Mouse (Mus musculus) cortical plate, adult 2 months (tissue): ENCODE results near the gene Olfr1274-ps.
"Not testable (repeated sequence)": the region's sequence is repeated elsewhere in the genome, so short reads cannot be mapped to it uniquely, and the experiment has no call there.

Experiments
- CTCF ChIP-seq: fragments of 200-500 bp; IDR thresholded peaks from 2 replicates; pipeline ENCODE4 v1.5.1; 2011; ENCODE audit warnings: mild to moderate bottlenecking, control low read depth, low read length; ENCODE audit not compliant: insufficient read depth; ENCODE audit errors: extremely low read depth
- POLR2A ChIP-seq: fragments of 200-500 bp; IDR thresholded peaks from 2 replicates; pipeline ENCODE4 v1.6.1; 2011; ENCODE audit warnings: mild to moderate bottlenecking, low read length, control low read depth; ENCODE audit not compliant: insufficient read depth; ENCODE audit errors: extremely low read depth

- not testable (repeated sequence) for TF ChIP-seq CTCF, POLR2A
These were observed 15.8 kb downstream of the Olfr1274-ps start for GRCm38 (mm10) chr2:90414110-90414821.
